Mouse (Mus musculus) heart, adult 2 months (tissue): Measurements from ENCODE around the gene Gp1ba.

ENCODE experiments used
- CTCF ChIP-seq: fragments of 200-600 bp; IDR thresholded peaks from 2 replicates; pipeline ENCODE4 v1.8.1; 2022; ENCODE audit warnings: antibody characterized with exemption, mild to moderate bottlenecking, moderate library complexity
- EP300 ChIP-seq: fragments of 200-500 bp; IDR thresholded peaks from 2 replicates; pipeline ENCODE4 v1.6.1; 2011; ENCODE audit warnings: low read depth, low read length, control low read depth; ENCODE audit not compliant: insufficient read depth
- POLR2A ChIP-seq: fragments of 200-500 bp; IDR thresholded peaks from 2 replicates; pipeline ENCODE4 v1.6.1; 2011; ENCODE audit warnings: mild to moderate bottlenecking, low read depth, low read length, control low read depth; ENCODE audit not compliant: insufficient read depth

- TF ChIP-seq EP300 (no peak), CTCF (no peak), POLR2A (no peak)
Measured at GRCm38 (mm10) chr11:70657991-70658390, 19.1 kb downstream of the Gp1ba start.
